Mouse (Mus musculus) heart, postnatal 0 days (tissue): Measurements from ENCODE around the gene Dab2.

Experiments used
- CTCF ChIP-seq: IDR thresholded peaks from 2 replicates; pipeline ENCODE4 v1.5.1; 2016; ENCODE audit warnings: antibody characterized with exemption, control low read depth, low read depth
- EP300 ChIP-seq: IDR thresholded peaks from 2 replicates; pipeline ENCODE4 v1.6.1; 2016; ENCODE audit warnings: antibody characterized with exemption, low read depth

DNA sequence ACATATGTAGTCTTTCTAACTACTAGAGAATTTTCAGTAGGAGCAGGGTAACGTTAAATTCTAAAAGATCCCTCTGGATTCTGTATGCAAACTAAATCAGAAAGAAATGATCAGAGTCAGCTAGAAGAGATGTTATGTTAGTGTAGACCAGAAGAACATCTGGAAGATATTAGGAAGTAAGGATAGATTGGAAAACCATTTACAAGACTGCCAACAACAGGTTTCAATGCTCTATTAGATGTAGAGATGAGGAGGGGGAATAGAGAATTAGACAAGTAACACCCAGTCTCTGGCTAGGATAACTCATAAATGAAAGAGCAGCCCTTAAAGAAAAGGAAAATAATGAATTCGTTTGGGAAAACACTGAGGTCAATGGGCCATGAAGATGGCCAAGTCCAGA lies 154.9 kb downstream of the Dab2 start:
- no peak for TF ChIP-seq CTCF
- no peak for TF ChIP-seq EP300
